Comparison of ENCODE assay signal across 8 mouse cellular contexts in genomic region chr4:87401316-87402172, GRCm38 (mm10).
DNase-seq lines count a peak whose midpoint lies in the region; ATAC-seq and TF ChIP-seq lines count a peak whose summit lies in the region.

No protein-coding gene starts in this region.

- H3K27me3 ChIP-seq in lung, embryonic 16.5 days (ENCODE audit: control insufficient read depth, insufficient read depth, low read depth, low read length): no peaks in the 10 kb centered on the region; the same call in 1 of the 2 replicates
- H3K27me3 ChIP-seq in forebrain, postnatal 0 days (ENCODE audit: insufficient read depth, low read length): no peaks in the 10 kb centered on the region
- H3K27me3 ChIP-seq in midbrain, embryonic 15.5 days (replicated peaks): no peaks in the 10 kb centered on the region

- no peak for TF ChIP-seq POLR2A in lung, adult 2 months (IDR thresholded peaks at IDR 0.05; ENCODE audit: borderline replicate concordance, extremely low read depth, low read depth, low read length)

- 17% methylated on average over 20 of the region's 20 CpGs for WGBS in lung, embryonic 16.5 days
- WGBS in lung, adult 2 months: 17% methylated on average over 20 of the region's 20 CpGs
- 42% methylated on average over 20 of the region's 20 CpGs for WGBS in forebrain, postnatal 0 days
- 40% methylated on average over 20 of the region's 20 CpGs for WGBS in midbrain, embryonic 15.5 days

- peak; percentile 72 for ATAC-seq in lung, embryonic 16.5 days (ENCODE audit: low read depth)
- peak; percentile 86 for ATAC-seq in forebrain, postnatal 0 days
- ATAC-seq in midbrain, embryonic 15.5 days (replicated peaks): peak; percentile 77; the same call in 1 of the 2 replicates

- no peak for TF ChIP-seq CTCF in lung, adult 2 months (IDR thresholded peaks at IDR 0.05; ENCODE audit: insufficient read depth, low read length)
- TF ChIP-seq CTCF in forebrain, postnatal 0 days (IDR thresholded peaks at IDR 0.05; ENCODE audit: low read depth): no peak

- no peaks in the 10 kb centered on the region for H3K36me3 ChIP-seq in lung, embryonic 16.5 days (ENCODE audit: control insufficient read depth, insufficient read depth, low read length)
- no peaks in the 10 kb centered on the region for H3K36me3 ChIP-seq in forebrain, postnatal 0 days (ENCODE audit: insufficient read depth)
- no peaks in the 10 kb centered on the region for H3K36me3 ChIP-seq in midbrain, embryonic 15.5 days (replicated peaks)

- H3K9ac ChIP-seq in lung, embryonic 16.5 days (ENCODE audit: low read length): no peak overlapping the region
- H3K9ac ChIP-seq in forebrain, postnatal 0 days: no peak overlapping the region
- no peak overlapping the region for H3K9ac ChIP-seq in midbrain, embryonic 15.5 days

- DNase-seq in lung, adult 2 months: no peak
- DNase-seq in forebrain, postnatal 0 days: peak; percentile 50
- peak; percentile 48 for DNase-seq in heart, postnatal 4 days
- DNase-seq in left cerebral cortex, adult 18-20 months (ENCODE audit: low spot score in 2 of 2): peak; percentile 52 to 57
- DNase-seq in spleen, postnatal 14 days (ENCODE audit: low spot score in 2 of 2): no peak
- DNase-seq in ovary, adult 18-20 months (ENCODE audit: low spot score): no peak

- H3K4me3 ChIP-seq in lung, embryonic 16.5 days (ENCODE audit: low read length): peak overlapping the region; percentile 18
- H3K4me3 ChIP-seq in lung, adult 2 months (replicated peaks; ENCODE audit: extremely low read depth, low read depth, low read length): no peak overlapping the region
- no peak overlapping the region for H3K4me3 ChIP-seq in forebrain, postnatal 0 days (ENCODE audit: low read depth, low read length)
- no peak overlapping the region for H3K4me3 ChIP-seq in midbrain, embryonic 15.5 days

- H3K9me3 ChIP-seq in lung, embryonic 16.5 days (ENCODE audit: control insufficient read depth, low read length): no peaks in the 10 kb centered on the region
- H3K9me3 ChIP-seq in forebrain, postnatal 0 days (ENCODE audit: low read length): no peaks in the 10 kb centered on the region
- no peaks in the 10 kb centered on the region for H3K9me3 ChIP-seq in midbrain, embryonic 15.5 days

- peaks cover 16% of the 10 kb centered on the region for H3K4me1 ChIP-seq in lung, embryonic 16.5 days (replicated peaks; ENCODE audit: control insufficient read depth, insufficient read depth, low read length)
- H3K4me1 ChIP-seq in lung, adult 2 months (ENCODE audit: control insufficient read depth, insufficient read depth, low read length): peaks cover 9% of the 10 kb centered on the region
- 0 out of 2 replicates have a peak, but pooled peaks cover 4% of the 10 kb centered on the region for H3K4me1 ChIP-seq in forebrain, postnatal 0 days (ENCODE audit: insufficient read depth)
- peaks cover 12% of the 10 kb centered on the region for H3K4me1 ChIP-seq in midbrain, embryonic 15.5 days

- peak overlapping the region; percentile 40 for H3K4me2 ChIP-seq in lung, embryonic 16.5 days (ENCODE audit: low read depth, low read length)
- H3K4me2 ChIP-seq in forebrain, postnatal 0 days (ENCODE audit: low read depth): peak overlapping the region; percentile 31
- H3K4me2 ChIP-seq in midbrain, embryonic 15.5 days: peak overlapping the region; percentile 37

- H3K27ac ChIP-seq in lung, embryonic 16.5 days (ENCODE audit: low read length): peak overlapping the region; percentile 80
- no peak overlapping the region for H3K27ac ChIP-seq in forebrain, postnatal 0 days (ENCODE audit: low read depth, low read length)
- H3K27ac ChIP-seq in midbrain, embryonic 15.5 days: peak overlapping the region; percentile 51

Comparison
In these comparisons a context has a peak if more than half of its experiments do, and no peak if none do; other contexts are left out.
1. DNase-seq: peak in forebrain, postnatal 0 days (single experiment), heart, postnatal 4 days (single experiment) and left cerebral cortex, adult 18-20 months (2 of 2); none in lung, adult 2 months (single experiment), spleen, postnatal 14 days (0 of 2) and ovary, adult 18-20 months (single experiment).
2. Peak in every context shown above with its lines, with median percentiles within 50 percentile points of each other: ATAC-seq and H3K4me2 ChIP-seq.